Mouse (Mus musculus) embryonic facial prominence, embryonic 11.5 days (tissue): ENCODE results near the gene Gpr146. TPM values are rescaled to one million over a fixed set of nuclear protein-coding genes. Genes with fewer than 3 reads are reported as not detected.

Experiments used
- ATAC-seq: fragments of 200-750 bp; cut with Nextera tagmentation; replicated peaks from 2 replicates; pipeline ENCODE4 v1.8.0; 2017; ENCODE audit warnings: low read depth; ENCODE audit not compliant: insufficient number of reproducible peaks, low FRiP score, low TSS enrichment
- DNase-seq: peaks from one replicate; pipeline ENCODE4 v3.0.0-alpha.2; 2015; ENCODE audit warnings: low spot score
- H3K27ac ChIP-seq: fragments of 300-500 bp; sonication (generic); replicated peaks from 2 replicates; pipeline ENCODE4 v1.5.1; 2014; ENCODE audit warnings: mild to moderate bottlenecking, low read depth, low read length, control low read depth
- H3K27me3 ChIP-seq: fragments of 300-500 bp; sonication (generic); 2 replicates; pipeline ENCODE4 v1.6.1; 2014; ENCODE audit warnings: mild to moderate bottlenecking, low read length, moderate library complexity, mixed read lengths; ENCODE audit not compliant: control insufficient read depth, insufficient read depth
- H3K36me3 ChIP-seq: fragments of 300-500 bp; sonication (generic); replicated peaks from 2 replicates; pipeline ENCODE4 v1.6.1; 2014; ENCODE audit warnings: low read depth, mild to moderate bottlenecking, low read length, moderate library complexity, mixed read lengths; ENCODE audit not compliant: control insufficient read depth, insufficient read depth
- H3K4me1 ChIP-seq: fragments of 300-500 bp; sonication (generic); 2 replicates; pipeline ENCODE4 v1.6.1; 2014; ENCODE audit warnings: low read length, mixed read lengths; ENCODE audit not compliant: control insufficient read depth, insufficient read depth
- H3K4me2 ChIP-seq: fragments of 300-500 bp; sonication (generic); 2 replicates; pipeline ENCODE4 v1.6.1; 2014; ENCODE audit warnings: low read depth, mild to moderate bottlenecking, control low read depth, low read length, moderate library complexity
- H3K4me3 ChIP-seq: fragments of 300-500 bp; sonication (generic); 2 replicates; pipeline ENCODE4 v1.5.1; 2014; ENCODE audit warnings: low read depth, low read length, control low read depth
- H3K9ac ChIP-seq: fragments of 300-500 bp; sonication (generic); replicated peaks from 2 replicates; pipeline ENCODE4 v1.6.1; 2014; ENCODE audit warnings: mild to moderate bottlenecking, control low read depth, low read length
- H3K9me3 ChIP-seq: fragments of 300-500 bp; sonication (generic); replicated peaks from 2 replicates; pipeline ENCODE4 v1.6.1; 2016; ENCODE audit warnings: mild to moderate bottlenecking, low read length, inconsistent platforms, mixed read lengths; ENCODE audit not compliant: control insufficient read depth
- WGBS: fragments of 180-500 bp; shearing (Covaris S2); extraction: QIAGEN DNeasy Blood & Tissue Kit; methylation state at CpG from one replicate; pipeline ENCODE4 v1.1.7; 2014; 5-methylcytosine and 5-hydroxymethylcytosine counted together
- polyA plus RNA-seq: library from polyadenylated mRNA; unstranded; fragments of >200 nt; fragmentation: Nextera tagmentation; extraction: Ambion mirVana; gene quantifications from 2 replicates; pipeline ENCODE4 v1.2.1, GENCODE M21; 2014

Gpr146 gene
- polyA plus RNA-seq, 1 experiment from 2014 or later: 1.7 TPM

DNA sequence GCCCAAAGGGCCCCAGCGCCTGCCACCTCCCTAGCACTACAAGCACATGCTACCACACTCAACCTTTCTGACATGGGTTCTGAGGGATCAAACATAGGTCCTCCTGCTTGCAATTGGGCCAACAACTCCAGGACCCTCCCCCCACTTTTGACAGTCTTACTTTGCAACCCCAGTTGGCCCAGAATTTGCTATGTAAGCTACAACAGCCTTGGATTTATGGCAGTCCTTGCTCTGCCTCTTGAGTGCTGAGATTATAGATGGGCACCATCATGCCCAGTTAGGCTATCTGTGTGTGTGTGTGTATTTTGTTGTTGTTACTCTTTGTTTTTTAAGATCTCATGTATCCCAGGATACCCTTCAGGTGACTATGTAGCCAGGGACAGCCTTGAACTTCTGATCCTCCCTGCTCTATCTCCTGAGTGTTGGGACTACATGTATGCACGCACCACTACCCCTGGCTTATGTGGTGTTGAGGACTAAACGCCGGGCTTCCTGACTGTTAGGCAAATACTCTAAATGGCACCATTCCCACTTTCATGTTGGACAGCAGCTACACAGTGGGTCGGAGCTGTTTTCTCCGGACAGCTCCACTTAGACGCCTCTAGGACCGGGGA, 2.4 kb downstream of the Gpr146 start:
- Histone ChIP-seq H3K9ac (no peak overlapping the region), H3K4me2 (peak overlapping the region; percentile 95), H3K27me3 (no peaks in the 10 kb centered on the region), H3K4me1 (peaks cover 6% of the 10 kb centered on the region), H3K4me3 (peak overlapping the region; percentile 65), H3K36me3 (no peaks in the 10 kb centered on the region), H3K27ac (no peak overlapping the region), H3K9me3 (no peaks in the 10 kb centered on the region)
- 24% methylated on average over 8 of the region's 8 CpGs for WGBS
- ATAC-seq (peak; percentile 15; the same call in 1 of the 2 replicates), DNase-seq (no peak)

DNA sequence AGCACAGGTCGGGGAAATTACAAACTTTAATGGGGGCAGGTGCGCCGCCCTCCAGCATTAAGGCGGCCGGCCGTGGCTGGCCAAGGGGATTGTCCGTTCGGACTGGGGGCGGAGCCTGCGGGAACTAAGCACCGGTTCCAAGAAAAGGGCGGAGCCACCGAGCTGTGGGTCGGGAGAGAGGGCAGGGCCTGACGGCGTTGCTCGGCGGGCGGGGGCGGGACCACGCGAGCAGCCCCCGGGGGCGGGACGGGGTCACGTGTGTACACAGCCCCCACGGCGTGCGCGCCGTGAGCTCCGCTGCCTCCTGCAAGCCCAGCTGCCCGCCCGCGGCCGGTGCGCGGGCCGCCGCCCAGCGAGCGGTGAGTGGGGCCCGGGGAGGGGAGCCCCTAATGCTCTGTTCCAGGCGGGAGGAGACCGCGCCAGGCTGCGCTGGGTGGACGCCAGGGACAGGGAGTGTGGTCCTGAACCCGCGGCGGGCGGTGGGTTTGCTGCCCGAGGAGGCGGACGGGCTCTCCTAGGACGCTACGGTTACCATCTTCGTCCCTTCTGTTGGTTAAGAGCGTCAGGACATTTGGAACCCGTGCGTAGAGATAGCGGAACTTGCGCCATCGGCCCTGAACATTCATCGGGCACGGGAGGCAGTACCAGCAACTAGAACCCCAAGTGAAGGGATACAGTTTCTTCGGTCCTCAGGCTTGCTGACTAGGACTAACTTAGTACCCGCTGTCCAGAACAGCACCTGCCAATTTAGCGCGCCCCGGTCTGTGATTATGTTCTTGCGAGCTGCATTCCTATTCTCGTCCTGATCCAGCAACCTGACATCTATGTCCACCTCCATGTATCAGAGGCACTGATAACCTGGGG, 3.1 kb downstream of the Gpr146 start:
- peak overlapping the region; percentile 65 for H3K4me3 ChIP-seq
- no peaks in the 10 kb centered on the region for H3K9me3 ChIP-seq
- peak overlapping the region; percentile 28; the same call in 1 of the 2 replicates for H3K27ac ChIP-seq
- H3K27me3 ChIP-seq: no peaks in the 10 kb centered on the region
- 2% methylated on average over 73 of the region's 73 CpGs for WGBS
- H3K9ac ChIP-seq: peak overlapping the region; percentile 70
- DNase-seq (peak; percentile 88), ATAC-seq (peak; percentile 70)
- H3K4me2 ChIP-seq: peak overlapping the region; percentile 95
- no peaks in the 10 kb centered on the region for H3K36me3 ChIP-seq
- peaks cover 6% of the 10 kb centered on the region for H3K4me1 ChIP-seq

DNA sequence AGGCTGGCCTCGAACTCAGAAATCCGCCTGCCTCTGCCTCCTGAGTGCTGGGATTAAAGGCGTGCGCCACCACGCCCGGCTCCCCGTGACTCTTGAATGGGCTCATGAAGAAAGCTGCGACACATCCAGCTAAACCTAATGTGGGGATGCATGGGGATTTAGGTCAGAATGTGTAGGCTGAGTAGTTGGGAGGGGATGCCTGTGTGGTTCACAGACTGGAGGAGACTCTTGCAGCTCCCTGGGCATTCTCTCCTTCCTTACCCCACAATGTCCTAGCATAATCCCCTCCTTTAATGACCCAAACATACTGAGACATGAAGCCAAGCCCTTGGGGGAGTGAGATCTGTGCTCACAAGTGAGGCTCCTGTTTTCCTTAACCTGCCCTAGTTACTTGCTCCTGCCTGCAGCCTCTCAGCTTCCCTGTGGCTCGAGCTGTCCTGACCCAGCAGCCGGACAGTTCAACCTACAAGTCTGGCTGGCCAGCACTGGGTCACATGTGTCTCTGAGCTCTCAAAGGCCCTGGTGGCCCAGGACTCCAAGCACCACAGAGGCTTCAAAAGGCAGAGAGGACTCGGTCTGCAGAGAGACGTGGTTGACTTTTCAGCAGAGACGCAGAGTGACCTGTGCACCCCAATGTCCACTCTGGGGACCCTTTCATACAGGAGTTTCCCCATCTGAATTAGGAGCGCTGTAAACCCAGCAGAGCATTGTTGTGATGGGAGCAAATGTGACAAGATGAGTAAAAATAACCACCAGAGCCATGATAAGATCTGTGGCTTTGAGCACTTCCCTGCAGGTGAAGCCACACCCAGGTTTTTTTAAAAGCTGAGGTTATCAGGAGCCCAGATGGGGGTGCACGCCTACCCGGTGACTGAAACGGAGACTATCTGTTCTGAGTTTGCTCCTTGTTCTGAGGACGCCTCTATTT, 4.4 kb downstream of the Gpr146 start:
- peaks cover 6% of the 10 kb centered on the region for H3K4me1 ChIP-seq
- H3K4me2 ChIP-seq: no peak overlapping the region
- DNase-seq (no peak), ATAC-seq (no peak)
- H3K9ac ChIP-seq: no peak overlapping the region; the same call in 1 of the 2 replicates
- no peaks in the 10 kb centered on the region for H3K9me3 ChIP-seq
- H3K27me3 ChIP-seq: no peaks in the 10 kb centered on the region
- WGBS: 86% methylated on average over 18 of the region's 18 CpGs
- H3K27ac ChIP-seq: 0 out of 2 replicates have a peak overlapping the region, but pooled peaks have one; percentile 35
- no peaks in the 10 kb centered on the region for H3K36me3 ChIP-seq
- no peak overlapping the region for H3K4me3 ChIP-seq

DNA sequence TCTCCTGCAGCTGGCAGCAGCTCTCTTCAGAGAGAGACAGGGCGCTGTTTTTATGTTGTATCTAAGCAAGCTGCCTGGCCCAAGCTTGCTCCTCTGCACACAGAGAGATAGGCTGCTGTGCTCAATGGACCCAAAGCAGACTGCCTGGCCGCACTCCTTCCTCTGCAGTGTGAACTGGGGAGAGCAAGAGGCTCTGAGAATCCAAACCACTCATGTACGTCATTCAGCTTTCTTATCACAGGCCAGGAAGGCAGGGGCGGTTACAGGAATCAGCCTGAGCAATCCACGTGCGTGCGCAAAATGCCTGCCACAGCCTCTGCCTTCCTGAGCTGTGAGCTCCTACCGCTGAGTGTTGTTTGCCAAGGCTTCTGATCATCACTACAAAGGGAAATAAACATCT, 5.3 kb downstream of the Gpr146 start:
- peaks cover 4% of the 10 kb centered on the region for H3K4me1 ChIP-seq
- ATAC-seq (no peak), DNase-seq (no peak)
- H3K27ac ChIP-seq: no peak overlapping the region; the same call in 1 of the 2 replicates
- H3K4me3 ChIP-seq: no peak overlapping the region
- no peaks in the 10 kb centered on the region for H3K9me3 ChIP-seq
- H3K4me2 ChIP-seq: peak overlapping the region; percentile 13; the same call in 1 of the 2 replicates
- 85% methylated on average over 8 of the region's 8 CpGs for WGBS
- H3K36me3 ChIP-seq: no peaks in the 10 kb centered on the region
- H3K9ac ChIP-seq: peak overlapping the region; percentile 28; the same call in 1 of the 2 replicates
- no peaks in the 10 kb centered on the region for H3K27me3 ChIP-seq

DNA sequence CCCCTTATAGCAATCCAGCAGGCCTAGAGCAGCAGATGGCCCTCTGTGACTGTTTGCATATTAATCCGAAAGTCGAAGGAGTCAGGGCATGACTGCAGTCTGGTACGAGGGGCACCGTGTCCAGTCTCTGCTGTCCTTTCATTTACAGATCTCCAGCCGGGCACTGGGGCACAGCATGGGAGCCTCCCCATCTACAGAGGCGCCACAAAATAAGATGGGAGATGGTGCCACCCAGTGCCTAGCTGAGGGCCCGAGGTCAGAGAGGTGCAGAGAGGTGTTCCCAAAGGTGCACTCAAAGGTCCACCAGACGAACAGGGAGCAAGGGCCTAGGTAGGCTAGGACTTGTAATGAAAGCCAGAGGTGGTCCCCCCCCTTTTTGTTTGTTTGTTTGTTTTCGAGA, 5.7 kb downstream of the Gpr146 start:
- DNase-seq (no peak), ATAC-seq (no peak)
- Histone ChIP-seq H3K4me1 (peaks cover 3% of the 10 kb centered on the region; the same call in 1 of the 2 replicates), H3K36me3 (no peaks in the 10 kb centered on the region), H3K9me3 (no peaks in the 10 kb centered on the region), H3K27me3 (no peaks in the 10 kb centered on the region), H3K4me2 (no peak overlapping the region), H3K27ac (no peak overlapping the region; the same call in 1 of the 2 replicates), H3K9ac (no peak overlapping the region), H3K4me3 (no peak overlapping the region)
- WGBS: 84% methylated on average over 9 of the region's 9 CpGs

DNA sequence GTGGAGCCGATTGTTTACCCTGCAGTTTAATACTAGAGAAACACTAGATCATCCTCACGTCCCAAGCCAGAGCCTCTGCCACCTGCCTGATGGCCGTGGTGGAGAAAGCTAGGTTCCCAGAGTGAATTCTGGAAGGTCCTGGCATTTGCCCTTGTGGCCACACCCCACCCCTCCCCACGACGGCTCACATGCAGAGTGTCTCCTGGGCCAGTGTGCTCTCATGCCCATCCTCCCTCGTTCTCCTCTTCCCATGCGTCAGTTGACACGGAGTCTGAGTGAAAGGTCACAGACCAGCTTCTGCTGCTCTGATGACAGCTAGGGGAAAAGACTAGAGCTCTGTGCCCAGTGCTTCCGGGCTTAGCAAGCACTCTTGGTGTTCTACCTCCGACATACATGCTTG, 7.0 kb downstream of the Gpr146 start:
- Histone ChIP-seq H3K4me3 (no peak overlapping the region), H3K9me3 (no peaks in the 10 kb centered on the region), H3K36me3 (no peaks in the 10 kb centered on the region), H3K27me3 (no peaks in the 10 kb centered on the region), H3K27ac (no peak overlapping the region), H3K4me2 (no peak overlapping the region), H3K9ac (no peak overlapping the region), H3K4me1 (peaks cover 3% of the 10 kb centered on the region; the same call in 1 of the 2 replicates)
- 69% methylated on average over 10 of the region's 10 CpGs for WGBS
- DNase-seq (no peak), ATAC-seq (no peak)

DNA sequence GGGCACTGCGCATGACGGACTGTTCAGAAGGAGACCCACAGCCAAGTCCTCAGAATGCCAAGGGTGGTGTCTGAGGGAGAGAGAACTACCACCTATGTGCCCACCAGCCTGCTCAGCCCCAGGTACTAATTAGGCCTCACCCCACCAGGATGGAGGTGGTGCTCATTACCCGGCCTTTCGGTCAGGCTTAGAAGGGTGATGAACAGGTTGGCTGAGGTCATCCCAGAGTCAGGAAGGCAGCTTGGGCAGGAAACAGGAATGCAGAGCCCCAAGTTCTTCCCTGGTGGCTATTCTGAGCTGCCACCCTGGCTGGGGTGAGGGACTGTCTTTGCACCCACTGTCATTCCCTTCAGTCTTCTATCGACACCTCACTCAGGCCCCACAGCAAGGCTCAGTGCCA, 8.6 kb downstream of the Gpr146 start:
- Histone ChIP-seq H3K9ac (no peak overlapping the region), H3K9me3 (no peaks in the 10 kb centered on the region), H3K4me3 (no peak overlapping the region), H3K4me1 (peaks cover 3% of the 10 kb centered on the region; the same call in 1 of the 2 replicates), H3K27ac (no peak overlapping the region), H3K36me3 (no peaks in the 10 kb centered on the region), H3K4me2 (no peak overlapping the region), H3K27me3 (no peaks in the 10 kb centered on the region)
- ATAC-seq: no peak
- 96% methylated on average over 5 of the region's 5 CpGs for WGBS
- DNase-seq: no peak
